25 mouse cellular contexts compared by ENCODE assay signal in genomic region chr1:35925301-35925700, GRCm38 (mm10).
A peak's percentile ranks its signal among the peaks of the same experiment; 100 is the strongest.
DNase-seq lines count a peak whose midpoint lies in the region; ATAC-seq lines count a peak whose summit lies in the region.
"Had no signal": no experiment of that assay in that cellular context is flagged by ENCODE, and none has a peak within 500 bp of the region (broad histone marks: within the 10 kb centered on the region; RNA-seq: fewer than 3 reads in every experiment).

No protein-coding gene starts in this region.

- no peak overlapping the region for H3K9ac ChIP-seq in heart, embryonic 14.5 days (ENCODE audit: low read length)
- H3K9ac ChIP-seq in liver, embryonic 11.5 days (ENCODE audit: low read depth, low read length), result no peak overlapping the region
- H3K9ac ChIP-seq: intestine, embryonic 15.5 days; limb, embryonic 13.5 days; liver, embryonic 14.5 days; lung, embryonic 14.5 days had no signal

- peak overlapping the region; percentile 46; the same call in 1 of the 2 replicates for H3K4me2 ChIP-seq in heart, embryonic 14.5 days (ENCODE audit: low read length)
- no peak overlapping the region for H3K4me2 ChIP-seq in liver, embryonic 11.5 days
- H3K4me2 ChIP-seq: intestine, embryonic 15.5 days; limb, embryonic 13.5 days; lung, embryonic 14.5 days had no signal

- intact Hi-C loops in heart, postnatal 14 days (cut with DNase I), result loop anchor here (5.0 kb wide), 1 partner anchor 142 kb away; the partner anchor contains the start of gene Hs6st1
- intact Hi-C loops in left cerebral cortex, postnatal 14 days (cut with DNase I), result no loop called here

- peaks cover 32 to 52% of the 10 kb centered on the region in 2 experiments for H3K4me1 ChIP-seq in heart, embryonic 14.5 days (ENCODE audit: control insufficient read depth in 2 of 2, insufficient read depth in 2 of 2, low read length in 2 of 2)
- H3K4me1 ChIP-seq in liver, embryonic 11.5 days (replicated peaks; ENCODE audit: control insufficient read depth, insufficient read depth, low read length), result peaks cover 16% of the 10 kb centered on the region

- peak; percentile 73 for DNase-seq in heart, adult 11 months
- DNase-seq in heart, adult 8-10 months (ENCODE audit: low spot score), result no peak
- DNase-seq in heart, postnatal 14 days, result no peak
- no peak for DNase-seq in liver, embryonic 11.5 days (ENCODE audit: low spot score)
- DNase-seq in liver, result no peak
- DNase-seq in left cerebral cortex, postnatal 14 days (ENCODE audit: low spot score in 2 of 2), result no peak
- DNase-seq: adrenal gland, postnatal 10 days; cerebellum, adult 9-11 months; gastrocnemius, adult 2 months; gastrocnemius, postnatal 36 days; kidney, adult 2 months; kidney, postnatal 36 days; lung, embryonic 14.5 days; midbrain, embryonic 14.5 days had no signal

- no peaks in the 10 kb centered on the region for H3K27me3 ChIP-seq in heart, embryonic 14.5 days (ENCODE audit: control insufficient read depth, insufficient read depth, low read length)
- H3K27me3 ChIP-seq in liver, embryonic 11.5 days (replicated peaks; ENCODE audit: control insufficient read depth, insufficient read depth, low read length), result no peaks in the 10 kb centered on the region
- H3K27me3 ChIP-seq: intestine, embryonic 15.5 days; limb, embryonic 13.5 days had no signal

- no peaks in the 10 kb centered on the region for H3K9me3 ChIP-seq in heart, embryonic 14.5 days (ENCODE audit: control insufficient read depth, low read length)
- H3K9me3 ChIP-seq in liver, embryonic 11.5 days (ENCODE audit: control insufficient read depth, low read length), result no peaks in the 10 kb centered on the region
- H3K9me3 ChIP-seq: G1E; intestine, embryonic 15.5 days; limb, embryonic 13.5 days had no signal

- H3K4me3 ChIP-seq in heart, embryonic 14.5 days (ENCODE audit: control insufficient read depth in 1 of 2, insufficient read depth in 1 of 2, low read depth in 1 of 2, low read length in 2 of 2), result no peak overlapping the region
- no peak overlapping the region for H3K4me3 ChIP-seq in liver, embryonic 11.5 days (ENCODE audit: low read depth, low read length)
- H3K4me3 ChIP-seq: erythroblast, embryonic 14.5 days; gastrocnemius, adult 2 months; intestine, embryonic 15.5 days; layer of hippocampus, adult 2 months; left cerebral cortex, adult 2 months; limb, embryonic 13.5 days had no signal

- WGBS in heart, embryonic 14.5 days, result 85% methylated on average over 4 of the region's 4 CpGs
- 53% methylated on average over 4 of the region's 4 CpGs for WGBS in liver, embryonic 11.5 days

- H3K27ac ChIP-seq in heart, embryonic 14.5 days (replicated peaks in 1 of 2; ENCODE audit: control insufficient read depth in 1 of 2, insufficient read depth in 1 of 2, low read depth in 2 of 2, low read length in 2 of 2), result peak overlapping the region; percentile 96 to 97
- H3K27ac ChIP-seq in liver, embryonic 11.5 days (ENCODE audit: low read depth, low read length), result 0 out of 2 replicates have a peak overlapping the region, but pooled peaks have one; percentile 74
- H3K27ac ChIP-seq: gastrocnemius, adult 2 months; hindbrain, postnatal 0 days; layer of hippocampus, adult 2 months; left cerebral cortex, adult 2 months; limb, embryonic 13.5 days; liver, embryonic 14.5 days had no signal

- ATAC-seq in heart, embryonic 14.5 days (ENCODE audit: insufficient number of reproducible peaks, insufficient read depth, low FRiP score, low read depth), result no peak
- ATAC-seq in liver, embryonic 11.5 days (replicated peaks; ENCODE audit: low FRiP score), result no peak
- peak; percentile 48 for ATAC-seq in megakaryocyte progenitor cell, adult 5-6 weeks (replicated peaks; ENCODE audit: poor library complexity)
- ATAC-seq: forebrain, embryonic 16.5 days; hindbrain, postnatal 0 days; intestine, embryonic 15.5 days had no signal

- H3K36me3 ChIP-seq in heart, embryonic 14.5 days (ENCODE audit: control insufficient read depth, insufficient read depth, low read length), result no peaks in the 10 kb centered on the region
- no peaks in the 10 kb centered on the region for H3K36me3 ChIP-seq in liver, embryonic 11.5 days (ENCODE audit: control insufficient read depth, insufficient read depth, low read length)
- H3K36me3 ChIP-seq: G1E; intestine, embryonic 15.5 days; limb, embryonic 13.5 days had no signal
